Comparison of ENCODE assay signal across 21 mouse cellular contexts in genomic region chr3:15108239-15108934, GRCm38 (mm10).
A peak's percentile ranks its signal among the peaks of the same experiment; 100 is the strongest.
DNase-seq lines count a peak whose midpoint lies in the region; ATAC-seq and TF ChIP-seq lines count a peak whose summit lies in the region.
"Had no signal": no experiment of that assay in that cellular context is flagged by ENCODE, and none has a peak within 500 bp of the region (broad histone marks: within the 10 kb centered on the region; RNA-seq: fewer than 3 reads in every experiment).

No protein-coding gene starts in this region.

- H3K4me3 ChIP-seq in lung, embryonic 14.5 days (ENCODE audit: low read depth, low read length) = no peak overlapping the region
- H3K4me3 ChIP-seq in lung, embryonic 15.5 days = no peak overlapping the region
- H3K4me3 ChIP-seq in lung, postnatal 0 days (ENCODE audit: low read depth, low read length) = no peak overlapping the region
- no peak overlapping the region for H3K4me3 ChIP-seq in lung, embryonic 16.5 days (ENCODE audit: low read length)

- H3K4me1 ChIP-seq in lung, embryonic 14.5 days (ENCODE audit: insufficient read depth) = peaks cover 9% of the 10 kb centered on the region; the same call in 1 of the 2 replicates
- H3K4me1 ChIP-seq in lung, embryonic 15.5 days = peaks cover 18% of the 10 kb centered on the region
- H3K4me1 ChIP-seq in lung, postnatal 0 days (ENCODE audit: insufficient read depth, low read depth, low read length) = no peaks in the 10 kb centered on the region
- H3K4me1 ChIP-seq in lung, embryonic 16.5 days (replicated peaks; ENCODE audit: control insufficient read depth, insufficient read depth, low read length) = peaks cover 13% of the 10 kb centered on the region

- H3K9ac ChIP-seq in lung, embryonic 14.5 days = no peak overlapping the region
- no peak overlapping the region for H3K9ac ChIP-seq in lung, embryonic 15.5 days
- no peak overlapping the region for H3K9ac ChIP-seq in lung, postnatal 0 days (replicated peaks; ENCODE audit: low read depth)
- H3K9ac ChIP-seq in lung, embryonic 16.5 days (ENCODE audit: low read length) = no peak overlapping the region

- TF ChIP-seq CTCF in lung, embryonic 14.5 days (IDR thresholded peaks at IDR 0.05; ENCODE audit: low read depth) = no peak
- TF ChIP-seq CTCF in lung, postnatal 0 days (IDR thresholded peaks at IDR 0.05) = no peak

- no peaks in the 10 kb centered on the region for H3K36me3 ChIP-seq in lung, embryonic 14.5 days (ENCODE audit: insufficient read depth)
- no peaks in the 10 kb centered on the region for H3K36me3 ChIP-seq in lung, embryonic 15.5 days
- H3K36me3 ChIP-seq in lung, postnatal 0 days (ENCODE audit: insufficient read depth, low read length) = no peaks in the 10 kb centered on the region
- no peaks in the 10 kb centered on the region for H3K36me3 ChIP-seq in lung, embryonic 16.5 days (ENCODE audit: control insufficient read depth, insufficient read depth, low read length)
- H3K36me3 ChIP-seq: G1E had no signal

- 52% methylated on average over 9 of the region's 9 CpGs for WGBS in lung, embryonic 14.5 days
- WGBS in lung, embryonic 15.5 days = 55% methylated on average over 9 of the region's 9 CpGs
- WGBS in lung, postnatal 0 days = 68% methylated on average over 9 of the region's 9 CpGs
- WGBS in lung, embryonic 16.5 days = 55% methylated on average over 9 of the region's 9 CpGs

- H3K9me3 ChIP-seq in lung, embryonic 14.5 days (ENCODE audit: low read depth, low read length) = no peaks in the 10 kb centered on the region
- H3K9me3 ChIP-seq in lung, embryonic 15.5 days = no peaks in the 10 kb centered on the region
- H3K9me3 ChIP-seq in lung, postnatal 0 days (ENCODE audit: low read length) = no peaks in the 10 kb centered on the region
- H3K9me3 ChIP-seq in lung, embryonic 16.5 days (ENCODE audit: control insufficient read depth, low read length) = no peaks in the 10 kb centered on the region
- H3K9me3 ChIP-seq: G1E had no signal

- H3K27ac ChIP-seq in lung, embryonic 14.5 days (ENCODE audit: low read depth) = peak overlapping the region; percentile 54
- 0 out of 2 replicates have a peak overlapping the region, but pooled peaks have one; percentile 20 for H3K27ac ChIP-seq in lung, embryonic 15.5 days
- no peak overlapping the region for H3K27ac ChIP-seq in lung, postnatal 0 days (ENCODE audit: low read length)
- H3K27ac ChIP-seq in lung, embryonic 16.5 days (ENCODE audit: low read length) = peak overlapping the region; percentile 41; the same call in 1 of the 2 replicates

- ATAC-seq in lung, embryonic 14.5 days (ENCODE audit: insufficient read depth) = peak; percentile 78
- peak; percentile 76; the same call in 1 of the 2 replicates for ATAC-seq in lung, embryonic 15.5 days (ENCODE audit: borderline replicate concordance, extremely low read depth, low FRiP score, low TSS enrichment)
- no peak for ATAC-seq in lung, postnatal 0 days
- peak; percentile 63 for ATAC-seq in lung, embryonic 16.5 days (ENCODE audit: low read depth)
- ATAC-seq: activated CD4-positive, CD25-positive, alpha-beta regulatory T cell, adult 4 months; CD4-positive, CD25-positive, alpha-beta regulatory T cell, adult 4 months; Patski had no signal

- H3K27me3 ChIP-seq in lung, embryonic 14.5 days (ENCODE audit: insufficient read depth, low read length) = no peaks in the 10 kb centered on the region
- no peaks in the 10 kb centered on the region for H3K27me3 ChIP-seq in lung, embryonic 15.5 days
- H3K27me3 ChIP-seq in lung, postnatal 0 days (replicated peaks; ENCODE audit: insufficient read depth, low read length) = no peaks in the 10 kb centered on the region
- H3K27me3 ChIP-seq in lung, embryonic 16.5 days (ENCODE audit: control insufficient read depth, insufficient read depth, low read depth, low read length) = no peaks in the 10 kb centered on the region
- H3K27me3 ChIP-seq: CH12.LX had no signal

- no peak for TF ChIP-seq EP300 in lung, postnatal 0 days (IDR thresholded peaks at IDR 0.05)

- DNase-seq in lung, embryonic 14.5 days = peak; percentile 86
- no peak for DNase-seq in lung, postnatal 25 days (ENCODE audit: low spot score)
- no peak for DNase-seq in lung, postnatal 0 days (ENCODE audit: low spot score)
- DNase-seq in lung, postnatal 14 days = no peak
- DNase-seq: adrenal gland, adult 2 months; adrenal gland, adult 8-10 months; adrenal gland, postnatal 10 days; adrenal gland, postnatal 14 days; adrenal gland, postnatal 25 days; adrenal gland, postnatal 36 days; B cell, adult 2 months; cerebellum, adult 11 months; cerebellum, adult 11-12 months; cerebellum, adult 18-20 months had no signal

- no peak overlapping the region for H3K4me2 ChIP-seq in lung, embryonic 14.5 days
- no peak overlapping the region for H3K4me2 ChIP-seq in lung, embryonic 15.5 days
- no peak overlapping the region for H3K4me2 ChIP-seq in lung, postnatal 0 days (replicated peaks; ENCODE audit: low read depth, low read length)
- H3K4me2 ChIP-seq in lung, embryonic 16.5 days (ENCODE audit: low read depth, low read length) = no peak overlapping the region
